ENCODE assay signal across 8 mouse cellular contexts in the genomic region with DNA sequence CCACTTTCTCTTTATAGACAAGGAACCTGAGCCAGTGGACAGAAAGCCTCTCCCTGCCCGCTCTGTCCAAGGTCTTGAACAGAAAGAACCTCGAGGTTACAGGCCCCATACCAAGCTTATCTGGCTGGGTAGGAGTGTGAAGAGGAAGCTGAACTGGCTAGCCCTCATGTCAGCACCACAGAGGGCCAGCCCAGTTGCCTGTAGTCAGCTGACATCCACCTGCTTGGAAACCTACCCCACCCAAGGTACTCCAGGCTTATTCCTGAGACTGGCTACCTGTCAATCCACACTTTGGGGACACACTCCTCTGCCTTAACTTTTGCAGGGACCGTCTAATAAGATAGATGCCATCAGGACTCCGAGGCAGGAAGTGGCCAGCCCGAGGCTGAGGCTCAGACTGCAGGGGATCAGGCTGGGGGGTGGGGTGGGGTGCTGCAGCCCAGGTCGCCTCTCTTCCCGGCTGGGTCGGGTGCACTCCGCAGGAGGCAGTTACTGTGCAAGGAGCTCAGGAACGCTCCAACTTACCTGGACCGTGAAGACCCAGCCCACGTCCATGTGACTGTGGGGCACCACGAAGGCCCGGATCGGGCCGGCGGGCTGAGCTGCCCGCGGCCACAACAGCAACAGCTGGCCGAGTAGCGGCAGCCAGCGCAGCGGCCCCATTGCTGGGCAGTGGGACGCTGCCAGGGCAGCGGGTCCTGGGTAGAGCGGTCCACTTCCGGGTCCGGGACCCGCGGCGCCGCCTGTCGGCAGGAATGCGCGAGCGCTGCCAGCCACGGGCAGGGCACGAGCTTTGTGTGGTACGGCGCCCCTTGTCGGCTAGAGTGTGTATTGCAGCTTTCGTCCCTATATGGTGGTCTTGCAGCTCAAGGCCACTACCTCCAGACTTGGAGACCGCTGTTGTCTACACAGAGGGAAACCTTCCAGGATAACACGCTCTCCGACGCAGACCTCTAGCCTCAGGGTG. TPM values are rescaled to one million over a fixed set of nuclear protein-coding genes. Genes with fewer than 3 reads are reported as not detected.
DNase-seq lines count a peak whose midpoint lies in the region; ATAC-seq lines count a peak whose summit lies in the region.

A gene (minus strand): TSS at position 741 of the 967 bp plus-strand sequence.

- DNase-seq in 3T3-L1 (ENCODE audit: low read depth, low spot score) = peak; percentile 94
- peak; percentile 80 to 92 for DNase-seq in adrenal gland, postnatal 4 days (ENCODE audit: low spot score in 2 of 2)
- peak; percentile 81 to 90 for DNase-seq in heart, adult 9 months (ENCODE audit: low spot score in 2 of 2)
- peak; percentile 73 to 83 for DNase-seq in monocyte, adult 2 months (ENCODE audit: low read depth in 1 of 2, low spot score in 2 of 2)
- peak; percentile 84 to 85 for DNase-seq in spleen, postnatal 36 days (ENCODE audit: low spot score in 2 of 2)

- peaks cover 8% of the 10 kb centered on the region for H3K4me1 ChIP-seq in embryonic facial prominence, embryonic 15.5 days
- H3K4me1 ChIP-seq in kidney, embryonic 14.5 days (ENCODE audit: control insufficient read depth, insufficient read depth, low read length) = no peaks in the 10 kb centered on the region
- peaks cover 13% of the 10 kb centered on the region for H3K4me1 ChIP-seq in limb, embryonic 15.5 days

- ATAC-seq in embryonic facial prominence, embryonic 15.5 days (ENCODE audit: insufficient number of reproducible peaks, low FRiP score, low TSS enrichment, low read depth) = peak; percentile 84
- peak; percentile 89 for ATAC-seq in kidney, embryonic 14.5 days (ENCODE audit: low FRiP score, low TSS enrichment)
- peak; percentile 66; the same call in 1 of the 2 replicates for ATAC-seq in limb, embryonic 15.5 days (ENCODE audit: insufficient number of reproducible peaks, low FRiP score, low TSS enrichment, low read depth)

- no peaks in the 10 kb centered on the region for H3K36me3 ChIP-seq in embryonic facial prominence, embryonic 15.5 days
- H3K36me3 ChIP-seq in kidney, embryonic 14.5 days (ENCODE audit: control insufficient read depth, insufficient read depth, low read length) = no peaks in the 10 kb centered on the region
- no peaks in the 10 kb centered on the region for H3K36me3 ChIP-seq in limb, embryonic 15.5 days

- H3K27ac ChIP-seq in embryonic facial prominence, embryonic 15.5 days (replicated peaks) = no peak within 1 kb of the TSS
- no peak within 1 kb of the TSS for H3K27ac ChIP-seq in kidney, embryonic 14.5 days (ENCODE audit: low read depth, low read length)
- H3K27ac ChIP-seq in limb, embryonic 15.5 days = no peak within 1 kb of the TSS

- peak within 1 kb of the TSS; percentile 66 for H3K9ac ChIP-seq in embryonic facial prominence, embryonic 15.5 days
- H3K9ac ChIP-seq in kidney, embryonic 14.5 days (ENCODE audit: low read depth, low read length) = peak within 1 kb of the TSS; percentile 62
- H3K9ac ChIP-seq in limb, embryonic 15.5 days = peak within 1 kb of the TSS; percentile 55

- WGBS in embryonic facial prominence, embryonic 15.5 days = 3% methylated on average over 46 of the region's 46 CpGs
- 3% methylated on average over 46 of the region's 46 CpGs for WGBS in kidney, embryonic 14.5 days
- WGBS in limb, embryonic 15.5 days = 3% methylated on average over 46 of the region's 46 CpGs

- peak within 1 kb of the TSS; percentile 66 for H3K4me3 ChIP-seq in embryonic facial prominence, embryonic 15.5 days (replicated peaks)
- H3K4me3 ChIP-seq in kidney, embryonic 14.5 days (ENCODE audit: low read length) = peak within 1 kb of the TSS; percentile 55
- peak within 1 kb of the TSS; percentile 54 for H3K4me3 ChIP-seq in limb, embryonic 15.5 days

- peak within 1 kb of the TSS; percentile 84 for H3K4me2 ChIP-seq in embryonic facial prominence, embryonic 15.5 days (replicated peaks)
- H3K4me2 ChIP-seq in kidney, embryonic 14.5 days (replicated peaks; ENCODE audit: low read depth, low read length) = peak within 1 kb of the TSS; percentile 81
- H3K4me2 ChIP-seq in limb, embryonic 15.5 days = peak within 1 kb of the TSS; percentile 86

- H3K27me3 ChIP-seq in embryonic facial prominence, embryonic 15.5 days = no peaks in the 10 kb centered on the region
- H3K27me3 ChIP-seq in kidney, embryonic 14.5 days (ENCODE audit: control insufficient read depth, insufficient read depth, low read length) = no peaks in the 10 kb centered on the region
- H3K27me3 ChIP-seq in limb, embryonic 15.5 days = no peaks in the 10 kb centered on the region

- no peaks in the 10 kb centered on the region for H3K9me3 ChIP-seq in embryonic facial prominence, embryonic 15.5 days (replicated peaks)
- H3K9me3 ChIP-seq in kidney, embryonic 14.5 days (ENCODE audit: control insufficient read depth, low read length) = no peaks in the 10 kb centered on the region
- no peaks in the 10 kb centered on the region for H3K9me3 ChIP-seq in limb, embryonic 15.5 days

RNA-seq across cellular contexts. Expression of the gene that starts here (rescaled TPM):
- total RNA-seq in adrenal gland, postnatal 4 days (2021) = 10 to 100 TPM; 60.2 to 62.4 TPM
- polyA plus RNA-seq in embryonic facial prominence, embryonic 15.5 days (2015; fragmentation: Nextera tagmentation; extraction: Ambion mirVana) = 22.1 and 24.9 TPM in 2 replicates
- 5.1 and 11.2 TPM in 2 replicates for polyA plus RNA-seq in kidney, embryonic 14.5 days (2014; fragmentation: Nextera tagmentation; extraction: Ambion mirVana)
- polyA plus RNA-seq in limb, embryonic 15.5 days (2015; fragmentation: Nextera tagmentation; extraction: Ambion mirVana) = 21.2 and 22.5 TPM in 2 replicates
